Mouse (Mus musculus): ENCODE data around the gene Slco3a1. TPM values are rescaled to one million over a fixed set of nuclear protein-coding genes. Genes with fewer than 3 reads are reported as not detected.

Gene Slco3a1
- total and polyA plus RNA-seq, 2 experiments from 2014 or later = 10.5 to 24.8 TPM

DNA sequence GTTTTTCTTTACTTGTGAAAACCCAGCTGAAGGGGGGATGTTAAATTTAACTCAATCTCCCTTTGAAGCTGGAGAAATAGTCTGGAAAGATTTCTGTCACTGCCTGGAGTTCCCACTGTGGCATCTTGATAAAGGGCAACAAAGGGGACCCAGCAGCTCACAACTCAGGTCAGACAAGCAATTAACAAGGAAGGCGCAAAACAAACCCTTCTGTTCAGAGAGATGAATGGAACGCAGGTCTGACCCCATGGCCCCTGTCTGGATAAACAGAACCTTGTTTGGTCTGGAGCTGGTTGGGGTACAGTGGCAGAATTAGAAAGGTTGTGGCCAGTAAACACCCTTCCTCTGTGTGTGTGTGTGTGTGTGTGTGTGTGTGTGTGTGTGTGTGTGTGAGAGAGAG, 106.8 kb downstream of the Slco3a1 start:
- DNase-seq (ENCODE audit: low spot score) (no peak), ATAC-seq (ENCODE audit: insufficient read depth, low read depth) (no peak)
- no peaks in the 10 kb centered on the region for H3K27me3 ChIP-seq (ENCODE audit: control insufficient read depth, insufficient read depth, low read length)
- H3K27ac ChIP-seq (ENCODE audit: low read depth) = no peak overlapping the region
- H3K9ac ChIP-seq (replicated peaks; ENCODE audit: low read depth, low read length) = no peak overlapping the region
- H3K4me3 ChIP-seq (ENCODE audit: low read depth, low read length) = no peak overlapping the region
- H3K4me2 ChIP-seq (ENCODE audit: low read depth, low read length) = no peak overlapping the region
- H3K9me3 ChIP-seq (replicated peaks; ENCODE audit: control insufficient read depth, low read length) = no peaks in the 10 kb centered on the region
- no peaks in the 10 kb centered on the region for H3K36me3 ChIP-seq (replicated peaks; ENCODE audit: control insufficient read depth, insufficient read depth, low read length)
- TF ChIP-seq EP300 (IDR thresholded peaks at IDR 0.05; ENCODE audit: low read depth) (no peak), CTCF (IDR thresholded peaks at IDR 0.05; ENCODE audit: low read depth) (no peak)
- 38% methylated on average over 2 of the region's 2 CpGs for WGBS
- peaks cover 3% of the 10 kb centered on the region; the same call in 1 of the 2 replicates for H3K4me1 ChIP-seq (ENCODE audit: control insufficient read depth, insufficient read depth)

DNA sequence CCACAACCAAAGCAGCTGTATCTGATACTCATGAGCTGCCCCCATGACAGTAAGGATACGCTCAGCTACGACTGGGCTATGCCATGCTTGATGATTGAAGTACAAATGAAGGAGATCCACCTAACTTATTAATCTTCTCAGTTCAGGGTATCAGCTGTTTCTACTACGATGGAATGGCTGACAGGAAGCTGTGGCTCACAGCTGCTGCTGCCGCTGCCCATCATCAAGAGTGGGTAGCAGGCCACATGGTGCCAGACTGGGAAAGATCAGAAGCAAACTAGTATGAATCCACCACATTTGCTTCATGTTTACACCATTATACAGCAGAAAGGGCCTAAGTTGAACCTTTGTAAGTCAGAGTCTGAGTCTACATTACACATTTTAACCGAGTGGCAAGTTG, 109.4 kb downstream of the Slco3a1 start:
- no peak overlapping the region for H3K27ac ChIP-seq (ENCODE audit: low read depth)
- ATAC-seq (ENCODE audit: insufficient read depth, low read depth) (no peak), DNase-seq (ENCODE audit: low spot score) (no peak)
- H3K27me3 ChIP-seq (ENCODE audit: control insufficient read depth, insufficient read depth, low read length) = no peaks in the 10 kb centered on the region
- no peaks in the 10 kb centered on the region for H3K36me3 ChIP-seq (replicated peaks; ENCODE audit: control insufficient read depth, insufficient read depth, low read length)
- no peak overlapping the region for H3K9ac ChIP-seq (replicated peaks; ENCODE audit: low read depth, low read length)
- no peak overlapping the region for H3K4me2 ChIP-seq (ENCODE audit: low read depth, low read length)
- H3K4me1 ChIP-seq (ENCODE audit: control insufficient read depth, insufficient read depth) = no peaks in the 10 kb centered on the region
- no peaks in the 10 kb centered on the region for H3K9me3 ChIP-seq (replicated peaks; ENCODE audit: control insufficient read depth, low read length)
- WGBS = 79% methylated on average over 5 of the region's 5 CpGs
- no peak for TF ChIP-seq EP300 (IDR thresholded peaks at IDR 0.05; ENCODE audit: low read depth)
- no peak for TF ChIP-seq CTCF (IDR thresholded peaks at IDR 0.05; ENCODE audit: low read depth)
- no peak overlapping the region for H3K4me3 ChIP-seq (ENCODE audit: low read depth, low read length)

DNA sequence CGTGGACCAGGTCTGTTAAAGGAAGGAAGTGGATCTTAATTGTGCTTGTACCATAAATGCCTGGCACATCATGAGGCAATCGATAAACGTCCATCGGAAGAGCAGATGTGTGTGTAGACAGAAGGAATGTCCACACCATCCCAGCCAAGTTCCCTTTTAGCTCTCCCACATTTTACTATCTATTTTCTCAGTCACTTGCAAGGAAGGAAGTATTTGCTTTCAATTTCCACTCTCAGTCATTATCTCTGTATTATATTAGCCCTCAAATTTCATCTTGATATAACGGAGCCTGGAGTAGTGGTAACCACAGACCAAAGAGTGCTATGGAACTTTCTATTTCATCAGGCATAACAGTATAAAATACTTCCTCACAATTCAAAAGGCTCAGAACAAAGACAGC, 112.2 kb downstream of the Slco3a1 start:
- WGBS = 48% methylated on average over 5 of the region's 5 CpGs
- Histone ChIP-seq H3K4me2 (ENCODE audit: low read depth, low read length) (no peak overlapping the region), H3K9ac (replicated peaks; ENCODE audit: low read depth, low read length) (no peak overlapping the region), H3K27me3 (ENCODE audit: control insufficient read depth, insufficient read depth, low read length) (no peaks in the 10 kb centered on the region), H3K36me3 (replicated peaks; ENCODE audit: control insufficient read depth, insufficient read depth, low read length) (no peaks in the 10 kb centered on the region), H3K27ac (ENCODE audit: low read depth) (no peak overlapping the region), H3K4me3 (ENCODE audit: low read depth, low read length) (no peak overlapping the region), H3K4me1 (ENCODE audit: control insufficient read depth, insufficient read depth) (no peaks in the 10 kb centered on the region), H3K9me3 (replicated peaks; ENCODE audit: control insufficient read depth, low read length) (no peaks in the 10 kb centered on the region)
- ATAC-seq (ENCODE audit: insufficient read depth, low read depth) = no peak
- DNase-seq (ENCODE audit: low spot score) = no peak
- TF ChIP-seq CTCF (IDR thresholded peaks at IDR 0.05; ENCODE audit: low read depth) = no peak
- no peak for TF ChIP-seq EP300 (IDR thresholded peaks at IDR 0.05; ENCODE audit: low read depth)

DNA sequence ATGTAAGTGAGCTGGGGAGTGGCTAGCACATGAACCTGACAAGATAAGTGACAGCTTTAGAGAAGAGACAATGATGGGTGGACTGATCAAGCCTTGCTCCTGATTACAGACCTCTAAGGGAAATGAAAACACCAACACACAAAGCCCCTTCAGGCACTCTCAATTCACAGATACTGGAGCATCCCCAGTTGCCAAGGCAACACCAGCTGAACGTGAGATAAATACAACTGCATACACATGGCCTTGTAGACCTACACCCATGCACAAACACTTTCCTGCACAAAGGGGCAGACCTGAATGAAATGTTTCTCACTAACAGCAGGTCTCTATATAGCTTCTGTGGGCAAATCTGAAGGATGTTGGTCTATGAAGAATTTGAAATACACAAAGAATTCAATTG, 117.0 kb downstream of the Slco3a1 start:
- Histone ChIP-seq H3K27me3 (ENCODE audit: control insufficient read depth, insufficient read depth, low read length) (no peaks in the 10 kb centered on the region), H3K27ac (ENCODE audit: low read depth) (no peak overlapping the region), H3K4me3 (ENCODE audit: low read depth, low read length) (no peak overlapping the region), H3K4me2 (ENCODE audit: low read depth, low read length) (no peak overlapping the region), H3K9me3 (replicated peaks; ENCODE audit: control insufficient read depth, low read length) (no peaks in the 10 kb centered on the region), H3K9ac (replicated peaks; ENCODE audit: low read depth, low read length) (no peak overlapping the region), H3K4me1 (ENCODE audit: control insufficient read depth, insufficient read depth) (peaks cover 9% of the 10 kb centered on the region; the same call in 1 of the 2 replicates), H3K36me3 (replicated peaks; ENCODE audit: control insufficient read depth, insufficient read depth, low read length) (no peaks in the 10 kb centered on the region)
- WGBS = 50% methylated on average over 1 of the region's 1 CpGs
- DNase-seq (ENCODE audit: low spot score) (no peak), ATAC-seq (ENCODE audit: insufficient read depth, low read depth) (no peak)
- TF ChIP-seq CTCF (IDR thresholded peaks at IDR 0.05; ENCODE audit: low read depth) (no peak), EP300 (IDR thresholded peaks at IDR 0.05; ENCODE audit: low read depth) (no peak)

DNA sequence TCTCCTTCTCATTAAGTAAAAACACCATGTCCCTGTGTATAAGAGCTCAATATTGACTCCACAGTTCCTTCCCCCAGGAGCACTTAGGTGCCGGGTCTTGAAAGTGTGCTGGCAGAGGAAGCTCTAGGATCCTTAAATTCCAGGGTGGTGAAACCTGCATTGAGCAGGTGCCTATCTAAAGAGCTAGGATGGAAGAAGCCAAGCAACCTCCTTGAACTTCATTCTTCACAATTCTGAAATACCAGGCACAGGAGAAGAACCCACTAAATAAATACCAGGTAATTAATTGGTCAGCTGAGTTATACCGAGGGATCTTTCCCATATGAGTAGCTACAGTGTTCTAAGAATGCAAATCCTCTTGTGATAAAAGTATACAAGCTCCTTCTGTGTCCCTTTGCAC, 117.9 kb downstream of the Slco3a1 start:
- 73% methylated on average over 2 of the region's 2 CpGs for WGBS

DNA sequence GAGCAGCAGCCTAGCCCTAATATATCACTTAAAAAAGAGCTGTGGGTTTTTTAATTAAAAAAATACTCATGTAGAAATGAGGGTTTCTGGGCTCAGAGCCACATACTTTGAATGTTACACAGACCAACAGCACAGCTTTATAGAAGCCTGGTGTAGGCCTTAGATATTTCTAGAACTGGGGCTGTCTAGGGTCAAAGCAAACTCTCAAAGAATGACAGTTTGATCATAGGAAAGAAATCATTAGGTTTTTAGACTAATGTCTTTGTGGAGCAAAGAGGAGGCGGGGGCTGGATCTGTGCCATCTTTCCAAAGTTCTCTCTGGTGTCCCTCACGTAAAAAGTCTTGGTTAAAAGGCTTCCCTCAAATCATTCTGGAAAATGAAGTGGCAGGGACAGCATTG, 121.6 kb downstream of the Slco3a1 start:
- 55% methylated on average over 2 of the region's 2 CpGs for WGBS
- Histone ChIP-seq H3K4me1 (ENCODE audit: control insufficient read depth, insufficient read depth) (peaks cover 13% of the 10 kb centered on the region; the same call in 1 of the 2 replicates), H3K9me3 (replicated peaks; ENCODE audit: control insufficient read depth, low read length) (no peaks in the 10 kb centered on the region), H3K4me2 (ENCODE audit: low read depth, low read length) (no peak overlapping the region), H3K36me3 (replicated peaks; ENCODE audit: control insufficient read depth, insufficient read depth, low read length) (no peaks in the 10 kb centered on the region), H3K27me3 (ENCODE audit: control insufficient read depth, insufficient read depth, low read length) (no peaks in the 10 kb centered on the region), H3K9ac (replicated peaks; ENCODE audit: low read depth, low read length) (no peak overlapping the region), H3K27ac (ENCODE audit: low read depth) (peak overlapping the region; percentile 44; the same call in 1 of the 2 replicates), H3K4me3 (ENCODE audit: low read depth, low read length) (no peak overlapping the region)
- no peak for DNase-seq (ENCODE audit: low spot score)
- no peak for TF ChIP-seq EP300 (IDR thresholded peaks at IDR 0.05; ENCODE audit: low read depth)
- TF ChIP-seq CTCF (IDR thresholded peaks at IDR 0.05; ENCODE audit: low read depth) = no peak
- ATAC-seq (ENCODE audit: insufficient read depth, low read depth) = no peak

More for the DNA sequence above, 117.9 kb downstream of the Slco3a1 start:
- H3K36me3 ChIP-seq (replicated peaks; ENCODE audit: control insufficient read depth, insufficient read depth, low read length) = no peaks in the 10 kb centered on the region
- TF ChIP-seq CTCF (IDR thresholded peaks at IDR 0.05; ENCODE audit: low read depth) = no peak
- TF ChIP-seq EP300 (IDR thresholded peaks at IDR 0.05; ENCODE audit: low read depth) = no peak
- H3K27ac ChIP-seq (ENCODE audit: low read depth) = no peak overlapping the region
- H3K4me2 ChIP-seq (ENCODE audit: low read depth, low read length) = no peak overlapping the region
- no peak overlapping the region for H3K9ac ChIP-seq (replicated peaks; ENCODE audit: low read depth, low read length)
- no peak for ATAC-seq (ENCODE audit: insufficient read depth, low read depth)
- no peaks in the 10 kb centered on the region for H3K9me3 ChIP-seq (replicated peaks; ENCODE audit: control insufficient read depth, low read length)
- H3K4me1 ChIP-seq (ENCODE audit: control insufficient read depth, insufficient read depth) = peaks cover 13% of the 10 kb centered on the region; the same call in 1 of the 2 replicates
- H3K27me3 ChIP-seq (ENCODE audit: control insufficient read depth, insufficient read depth, low read length) = no peaks in the 10 kb centered on the region
- no peak overlapping the region for H3K4me3 ChIP-seq (ENCODE audit: low read depth, low read length)
- no peak for DNase-seq (ENCODE audit: low spot score)
